ENCODE assay signal across 12 mouse cellular contexts in the genomic region with DNA sequence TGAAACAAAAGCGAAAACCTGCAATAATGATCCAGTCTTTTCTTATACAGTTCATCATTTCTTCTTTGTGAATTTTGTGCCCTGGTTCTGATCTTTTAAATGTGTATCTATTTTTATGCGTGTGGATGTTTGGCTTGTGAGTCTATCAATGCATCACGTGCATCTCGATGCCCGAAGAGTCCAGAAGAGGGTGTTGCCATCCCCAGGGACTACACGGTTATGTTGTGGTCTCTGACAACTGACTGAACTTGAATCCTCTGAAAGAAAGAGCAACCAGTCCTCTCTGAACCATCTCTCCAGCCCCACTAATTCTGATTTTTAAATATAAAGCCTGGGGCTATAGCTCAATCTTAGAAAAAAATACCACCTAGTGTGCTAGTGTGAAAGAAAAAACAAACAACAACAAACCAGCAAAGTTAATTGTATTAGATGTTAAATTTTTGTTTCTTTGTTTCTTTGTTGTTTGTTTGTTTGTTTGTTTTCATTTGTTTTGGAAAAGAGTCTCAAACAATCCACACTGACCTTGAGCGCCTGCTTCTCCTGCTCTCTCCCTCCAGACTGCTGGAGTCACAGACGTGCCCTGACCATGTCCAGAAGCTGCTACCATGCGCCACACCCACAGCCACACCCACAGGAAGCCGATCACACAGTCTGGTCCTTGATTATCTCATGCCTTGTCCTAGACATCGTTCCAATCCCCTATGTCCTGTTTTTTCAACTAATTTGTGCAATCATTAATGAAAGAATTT. TPM values are rescaled to one million over a fixed set of nuclear protein-coding genes. Genes with fewer than 3 reads are reported as not detected.
DNase-seq lines count a peak whose midpoint lies in the region; ATAC-seq and TF ChIP-seq lines count a peak whose summit lies in the region.
"Had no signal": no experiment of that assay in that cellular context is flagged by ENCODE, and none has a peak within 500 bp of the region (broad histone marks: within the 10 kb centered on the region; RNA-seq: fewer than 3 reads in every experiment).

No protein-coding gene starts in this region.

- ATAC-seq in granulocyte monocyte progenitor cell, adult 5-6 weeks (replicated peaks; ENCODE audit: poor library complexity, severe bottlenecking) = peak; percentile 89
- ATAC-seq in megakaryocyte progenitor cell, adult 5-6 weeks (replicated peaks; ENCODE audit: poor library complexity) = peak; percentile 79
- ATAC-seq: midbrain, embryonic 13.5 days had no signal

- no peaks in the 10 kb centered on the region for H3K36me3 ChIP-seq in C2C12 (ENCODE audit: control insufficient read depth, insufficient read depth)
- H3K36me3 ChIP-seq: midbrain, embryonic 13.5 days had no signal

- TF ChIP-seq CTCF in C2C12 (IDR thresholded peaks at IDR 0.05; ENCODE audit: control insufficient read depth, insufficient read depth, insufficient read length) = no peak

- no peaks in the 10 kb centered on the region for H3K27me3 ChIP-seq in C2C12 (ENCODE audit: control insufficient read depth, insufficient read depth, insufficient read length)
- H3K27me3 ChIP-seq: midbrain, embryonic 13.5 days had no signal

- no peak overlapping the region for H3K4me3 ChIP-seq in C2C12 (ENCODE audit: insufficient read depth, poor library complexity, severe bottlenecking)
- H3K4me3 ChIP-seq: gastrocnemius, adult 2 months; midbrain, embryonic 13.5 days had no signal

- H3K79me3 ChIP-seq in C2C12 (ENCODE audit: low read depth) = no peaks in the 10 kb centered on the region

- no peak overlapping the region for H3ac ChIP-seq in C2C12 (ENCODE audit: control insufficient read depth, insufficient read length, low read depth)

- H3K79me2 ChIP-seq in C2C12 (ENCODE audit: control insufficient read depth, insufficient read depth) = no peaks in the 10 kb centered on the region

- peak; percentile 89 for DNase-seq in heart, adult 11 months
- no peak for DNase-seq in heart, adult 9 months (ENCODE audit: low spot score in 2 of 2)
- no peak for DNase-seq in gastrocnemius, adult 18-20 months (ENCODE audit: low spot score)
- DNase-seq in frontal cortex, postnatal 25 days (ENCODE audit: low spot score in 2 of 2) = no peak
- no peak for DNase-seq in urinary bladder, postnatal 25 days (ENCODE audit: low spot score)
- DNase-seq: gastrocnemius, adult 2 months; heart, postnatal 4 days; lung, adult 18-20 months had no signal

TF ChIP-seq in C2C12, 6 proteins besides CTCF, POLR2A, EP300 and RAD21:
- TF ChIP-seq USF1 (IDR thresholded peaks at IDR 0.05; ENCODE audit: low read depth) (peak; percentile 17), MYOG (IDR thresholded peaks at IDR 0.05; ENCODE audit: control insufficient read depth, extremely low read depth, insufficient read length) (no peak)

RNA-seq across cellular contexts. Expression of gene 4930523C07Rik, which starts 18.9 kb away (rescaled TPM):
- polyA plus RNA-seq in C2C12 (2012; fragmentation: generic; extraction: Trizol) = 0.37 TPM
- 22.9 and 28.4 TPM in 2 replicates for total RNA-seq in granulocyte monocyte progenitor cell, adult 5-6 weeks (2014; fragmentation: Nextera tagmentation)
- 53.9 and 82.3 TPM in 2 replicates for total RNA-seq in granulocyte monocyte progenitor cell, adult 5-6 weeks (2017)
- total RNA-seq in megakaryocyte progenitor cell, adult 5-6 weeks (2015) = 55.5 and 56.9 TPM in 2 replicates
- total RNA-seq in megakaryocyte progenitor cell, adult 5-6 weeks (2017) = 39.0 and 59.1 TPM in 2 replicates
- 1 to 10 TPM; 5.4 to 5.7 TPM for total RNA-seq in gastrocnemius, adult 18-20 months (2021)
